ENCODE assay signal across 16 mouse cellular contexts in genomic region chrX:134652061-134652460, GRCm38 (mm10).
"Had no signal": no experiment of that assay in that cellular context is flagged by ENCODE, and none has a peak within 500 bp of the region (broad histone marks: within the 10 kb centered on the region; RNA-seq: fewer than 3 reads in every experiment).

No protein-coding gene starts in this region.

- ATAC-seq: hindbrain, postnatal 0 days; intestine, embryonic 16.5 days had no signal

- DNase-seq: gastrocnemius, postnatal 14 days; gastrocnemius, postnatal 36 days; heart, adult 2 months; heart, postnatal 14 days; heart, postnatal 36 days; kidney, adult 11 months; kidney, adult 2 months; kidney, adult 9 months; kidney, postnatal 14 days; kidney, postnatal 36 days; layer of hippocampus, adult 9-11 months; layer of hippocampus, postnatal 36 days; liver; liver, embryonic 13.5 days had no signal
